Mouse (Mus musculus): Measurements from ENCODE around the gene Sp6. TPM values are rescaled to one million over a fixed set of nuclear protein-coding genes. Genes with fewer than 3 reads are reported as not detected.

Sp6 gene
- polyA plus RNA-seq, 1 experiment from 2014 or later = 4.4 TPM

GRCm38 (mm10) chr11:96986463-96986862, 26.7 kb upstream of the Sp6 start:
- Histone ChIP-seq H3K4me1 (peaks cover 43% of the 10 kb centered on the region), H3K27ac (replicated peaks) (no peak overlapping the region; the same call in 1 of the 2 replicates), H3K36me3 (replicated peaks) (no peaks in the 10 kb centered on the region), H3K27me3 (replicated peaks; ENCODE audit: low read depth, poor library complexity, severe bottlenecking) (peaks cover 85% of the 10 kb centered on the region), H3K4me3 (no peak overlapping the region), H3K9me3 (no peaks in the 10 kb centered on the region)
- no peak for DNase-seq (ENCODE audit: low spot score)
- WGBS = 54% methylated on average over 3 of the region's 3 CpGs

- 6% methylated on average over 31 of the region's 31 CpGs for WGBS
- Histone ChIP-seq H3K27ac (replicated peaks) (peak overlapping the region; percentile 8), H3K9me3 (no peaks in the 10 kb centered on the region), H3K27me3 (replicated peaks; ENCODE audit: low read depth, poor library complexity, severe bottlenecking) (peaks cover 82% of the 10 kb centered on the region), H3K36me3 (replicated peaks) (no peaks in the 10 kb centered on the region), H3K4me1 (peaks cover 45% of the 10 kb centered on the region), H3K4me3 (peak overlapping the region; percentile 54)
- DNase-seq (ENCODE audit: low spot score) = peak; percentile 41
Observed at GRCm38 (mm10) chr11:96987873-96988655, 25.1 kb upstream of the Sp6 start.

GRCm38 (mm10) chr11:96991501-96991900, 21.7 kb upstream of the Sp6 start:
- no peaks in the 10 kb centered on the region for H3K9me3 ChIP-seq
- no peak for DNase-seq (ENCODE audit: low spot score)
- H3K4me1 ChIP-seq = peaks cover 65% of the 10 kb centered on the region
- WGBS = 80% methylated on average over 5 of the region's 5 CpGs
- H3K36me3 ChIP-seq (replicated peaks) = no peaks in the 10 kb centered on the region
- H3K27ac ChIP-seq (replicated peaks) = no peak overlapping the region
- peaks cover 74% of the 10 kb centered on the region for H3K27me3 ChIP-seq (replicated peaks; ENCODE audit: low read depth, poor library complexity, severe bottlenecking)
- no peak overlapping the region for H3K4me3 ChIP-seq

- Histone ChIP-seq H3K4me3 (no peak overlapping the region; the same call in 1 of the 2 replicates), H3K36me3 (replicated peaks) (no peaks in the 10 kb centered on the region), H3K27ac (replicated peaks) (peak overlapping the region; percentile 10), H3K9me3 (no peaks in the 10 kb centered on the region), H3K27me3 (replicated peaks; ENCODE audit: low read depth, poor library complexity, severe bottlenecking) (peaks cover 74% of the 10 kb centered on the region), H3K4me1 (peaks cover 71% of the 10 kb centered on the region)
- no peak for DNase-seq (ENCODE audit: low spot score)
- 30% methylated on average over 8 of the region's 8 CpGs for WGBS
Observed at GRCm38 (mm10) chr11:96992722-96993311, 20.4 kb upstream of the Sp6 start.

GRCm38 (mm10) chr11:96995031-96995430, 18.2 kb upstream of the Sp6 start:
- no peaks in the 10 kb centered on the region for H3K36me3 ChIP-seq (replicated peaks)
- no peak for DNase-seq (ENCODE audit: low spot score)
- H3K4me1 ChIP-seq = peaks cover 64% of the 10 kb centered on the region
- WGBS = 9% methylated on average over 5 of the region's 5 CpGs
- H3K27me3 ChIP-seq (replicated peaks; ENCODE audit: low read depth, poor library complexity, severe bottlenecking) = peaks cover 76% of the 10 kb centered on the region
- peak overlapping the region; percentile 1; the same call in 1 of the 2 replicates for H3K4me3 ChIP-seq
- H3K9me3 ChIP-seq = no peaks in the 10 kb centered on the region
- peak overlapping the region; percentile 49 for H3K27ac ChIP-seq (replicated peaks)

- Histone ChIP-seq H3K4me3 (no peak overlapping the region), H3K27ac (replicated peaks) (peak overlapping the region; percentile 49; the same call in 1 of the 2 replicates), H3K4me1 (peaks cover 69% of the 10 kb centered on the region), H3K27me3 (replicated peaks; ENCODE audit: low read depth, poor library complexity, severe bottlenecking) (peaks cover 85% of the 10 kb centered on the region), H3K9me3 (no peaks in the 10 kb centered on the region), H3K36me3 (replicated peaks) (no peaks in the 10 kb centered on the region)
- no peak for DNase-seq (ENCODE audit: low spot score)
- 69% methylated on average over 15 of the region's 15 CpGs for WGBS
Observed at GRCm38 (mm10) chr11:96995836-96996772, 17.1 kb upstream of the Sp6 start.

GRCm38 (mm10) chr11:96996773-96997379, 16.3 kb upstream of the Sp6 start:
- H3K4me1 ChIP-seq = peaks cover 67% of the 10 kb centered on the region
- no peaks in the 10 kb centered on the region for H3K36me3 ChIP-seq (replicated peaks)
- peak overlapping the region; percentile 79 for H3K27ac ChIP-seq (replicated peaks)
- peaks cover 87% of the 10 kb centered on the region for H3K27me3 ChIP-seq (replicated peaks; ENCODE audit: low read depth, poor library complexity, severe bottlenecking)
- H3K9me3 ChIP-seq = no peaks in the 10 kb centered on the region
- no peak for DNase-seq (ENCODE audit: low spot score)
- WGBS = 12% methylated on average over 17 of the region's 17 CpGs
- peak overlapping the region; percentile 49 for H3K4me3 ChIP-seq

- H3K27ac ChIP-seq (replicated peaks) = peak overlapping the region; percentile 79
- no peaks in the 10 kb centered on the region for H3K9me3 ChIP-seq
- H3K4me3 ChIP-seq = peak overlapping the region; percentile 49
- H3K36me3 ChIP-seq (replicated peaks) = no peaks in the 10 kb centered on the region
- peaks cover 61% of the 10 kb centered on the region for H3K4me1 ChIP-seq
- 4% methylated on average over 30 of the region's 30 CpGs for WGBS
- peak; percentile 74 for DNase-seq (ENCODE audit: low spot score)
- peaks cover 92% of the 10 kb centered on the region for H3K27me3 ChIP-seq (replicated peaks; ENCODE audit: low read depth, poor library complexity, severe bottlenecking)
Observed at GRCm38 (mm10) chr11:96997380-96997956, 15.7 kb upstream of the Sp6 start.

- no peaks in the 10 kb centered on the region for H3K9me3 ChIP-seq
- H3K4me1 ChIP-seq = peaks cover 37% of the 10 kb centered on the region
- no peaks in the 10 kb centered on the region for H3K36me3 ChIP-seq (replicated peaks)
- H3K27me3 ChIP-seq (replicated peaks; ENCODE audit: low read depth, poor library complexity, severe bottlenecking) = peaks cover 83% of the 10 kb centered on the region
- no peak overlapping the region; the same call in 1 of the 2 replicates for H3K27ac ChIP-seq (replicated peaks)
- DNase-seq (ENCODE audit: low spot score) = no peak
- no peak overlapping the region for H3K4me3 ChIP-seq
- 38% methylated on average over 5 of the region's 5 CpGs for WGBS
Observed at GRCm38 (mm10) chr11:97003170-97003569, 10.0 kb upstream of the Sp6 start.

- Histone ChIP-seq H3K27ac (replicated peaks) (no peak overlapping the region), H3K27me3 (replicated peaks; ENCODE audit: low read depth, poor library complexity, severe bottlenecking) (peaks cover 82% of the 10 kb centered on the region), H3K4me3 (no peak overlapping the region), H3K36me3 (replicated peaks) (no peaks in the 10 kb centered on the region), H3K4me1 (peaks cover 43% of the 10 kb centered on the region), H3K9me3 (no peaks in the 10 kb centered on the region)
- WGBS = 69% methylated on average over 9 of the region's 9 CpGs
- no peak for DNase-seq (ENCODE audit: low spot score)
Observed at GRCm38 (mm10) chr11:97007093-97007794, 6.0 kb upstream of the Sp6 start.

GRCm38 (mm10) chr11:97009198-97009790, 3.9 kb upstream of the Sp6 start:
- 53% methylated on average over 8 of the region's 8 CpGs for WGBS
- peaks cover 82% of the 10 kb centered on the region for H3K27me3 ChIP-seq (replicated peaks; ENCODE audit: low read depth, poor library complexity, severe bottlenecking)
- DNase-seq (ENCODE audit: low spot score) = no peak
- H3K4me1 ChIP-seq = peaks cover 40% of the 10 kb centered on the region
- H3K27ac ChIP-seq (replicated peaks) = no peak overlapping the region
- no peaks in the 10 kb centered on the region for H3K36me3 ChIP-seq (replicated peaks)
- H3K9me3 ChIP-seq = no peaks in the 10 kb centered on the region
- no peak overlapping the region for H3K4me3 ChIP-seq
